27 mouse cellular contexts compared by ENCODE assay signal in genomic region chr7:121280597-121280996, GRCm38 (mm10).
DNase-seq lines count a peak whose midpoint lies in the region; ATAC-seq and TF ChIP-seq lines count a peak whose summit lies in the region.
"Had no signal": no experiment of that assay in that cellular context is flagged by ENCODE, and none has a peak within 500 bp of the region (broad histone marks: within the 10 kb centered on the region; RNA-seq: fewer than 3 reads in every experiment).

No protein-coding gene starts in this region.

- no peaks in the 10 kb centered on the region for H3K4me1 ChIP-seq in ES-Bruce4 (ENCODE audit: control insufficient read depth, insufficient read depth, low read length)
- peaks cover 28% of the 10 kb centered on the region for H3K4me1 ChIP-seq in bone marrow macrophage, adult 2 months (ENCODE audit: control insufficient read depth, insufficient read depth, low read length)
- no peaks in the 10 kb centered on the region for H3K4me1 ChIP-seq in stomach, postnatal 0 days (replicated peaks; ENCODE audit: control insufficient read depth, insufficient read depth)
- H3K4me1 ChIP-seq: embryonic facial prominence, embryonic 13.5 days; embryonic facial prominence, embryonic 15.5 days; forebrain, embryonic 10.5 days; forebrain, embryonic 12.5 days had no signal

- no peak overlapping the region for H3K9ac ChIP-seq in ES-Bruce4 (ENCODE audit: low read depth, poor library complexity, severe bottlenecking)
- no peak overlapping the region for H3K9ac ChIP-seq in stomach, postnatal 0 days (ENCODE audit: low read length)
- H3K9ac ChIP-seq: embryonic facial prominence, embryonic 13.5 days; embryonic facial prominence, embryonic 15.5 days; forebrain, embryonic 12.5 days had no signal

- ATAC-seq in stomach, postnatal 0 days (ENCODE audit: low FRiP score, low TSS enrichment) = no peak
- ATAC-seq: activated CD4-positive, CD25-positive, alpha-beta regulatory T cell, adult 4 months; CD4-positive, CD25-positive, alpha-beta regulatory T cell, adult 4 months; forebrain, embryonic 14.5 days; forebrain, embryonic 16.5 days; Patski had no signal

- H3K4me3 ChIP-seq in ES-Bruce4 (ENCODE audit: low read depth, low read length) = no peak overlapping the region
- no peak overlapping the region for H3K4me3 ChIP-seq in bone marrow macrophage, adult 2 months (ENCODE audit: insufficient read depth, low read length)
- no peak overlapping the region for H3K4me3 ChIP-seq in stomach, postnatal 0 days (ENCODE audit: low read depth, low read length)
- H3K4me3 ChIP-seq: embryonic facial prominence, embryonic 13.5 days; embryonic facial prominence, embryonic 15.5 days; erythroblast, embryonic 14.5 days; forebrain, embryonic 10.5 days; forebrain, embryonic 12.5 days had no signal

- peak; percentile 66; the same call in 1 of the 2 replicates for TF ChIP-seq EP300 in ES-Bruce4 (IDR thresholded peaks at IDR 0.05; ENCODE audit: insufficient read depth, low read depth, low read length)
- no peak for TF ChIP-seq EP300 in stomach, postnatal 0 days (optimal IDR thresholded peaks at IDR 0.05)

- no peak for TF ChIP-seq POLR2A in ES-Bruce4 (IDR thresholded peaks at IDR 0.05; ENCODE audit: insufficient read depth, low read length)
- no peak for TF ChIP-seq POLR2A in bone marrow macrophage, adult 2 months (IDR thresholded peaks at IDR 0.05; ENCODE audit: borderline replicate concordance, low read depth, low read length)

- peak; percentile 32 for DNase-seq in R1 (ENCODE audit: low read depth, low spot score)
- no peak for DNase-seq in stomach, postnatal 0 days (ENCODE audit: low spot score)
- DNase-seq in layer of hippocampus, adult 18-20 months (ENCODE audit: low spot score in 2 of 2) = no peak
- DNase-seq: adrenal gland, adult 8-10 months; adrenal gland, postnatal 14 days; adrenal gland, postnatal 36 days; B cell, adult 2 months; cerebellum, adult 11 months; cerebellum, adult 18-20 months; cerebellum, adult 8-10 months; cerebellum, adult 9-11 months; cerebellum, postnatal 14 days; cerebellum, postnatal 36 days; embryo, embryonic 11 days had no signal

- no peak overlapping the region for H3K27ac ChIP-seq in ES-Bruce4 (ENCODE audit: insufficient read depth, low read length)
- peak overlapping the region; percentile 82 for H3K27ac ChIP-seq in bone marrow macrophage, adult 2 months (ENCODE audit: insufficient read depth, low read depth, low read length)
- H3K27ac ChIP-seq in stomach, postnatal 0 days (replicated peaks) = no peak overlapping the region
- H3K27ac ChIP-seq: embryonic facial prominence, embryonic 13.5 days; embryonic facial prominence, embryonic 15.5 days; forebrain, embryonic 10.5 days; forebrain, embryonic 12.5 days had no signal

- no peaks in the 10 kb centered on the region for H3K9me3 ChIP-seq in ES-Bruce4 (replicated peaks; ENCODE audit: control insufficient read depth, insufficient read depth, low read length, poor library complexity, severe bottlenecking)
- H3K9me3 ChIP-seq in stomach, postnatal 0 days (ENCODE audit: control insufficient read depth, low read length) = no peaks in the 10 kb centered on the region
- H3K9me3 ChIP-seq: embryonic facial prominence, embryonic 13.5 days; embryonic facial prominence, embryonic 15.5 days; forebrain, embryonic 10.5 days; forebrain, embryonic 12.5 days; G1E had no signal

- WGBS in stomach, postnatal 0 days = 33% methylated on average over 1 of the region's 1 CpGs

- no peak for TF ChIP-seq CTCF in ES-Bruce4 (IDR thresholded peaks at IDR 0.05; ENCODE audit: low read depth, low read length)
- no peak for TF ChIP-seq CTCF in bone marrow macrophage, adult 2 months (IDR thresholded peaks at IDR 0.05; ENCODE audit: low read depth, low read length)
- TF ChIP-seq CTCF in stomach, postnatal 0 days (IDR thresholded peaks at IDR 0.05; ENCODE audit: low read depth) = no peak

- no peak overlapping the region for H3K4me2 ChIP-seq in stomach, postnatal 0 days (replicated peaks; ENCODE audit: low read depth)
- H3K4me2 ChIP-seq: embryonic facial prominence, embryonic 13.5 days; embryonic facial prominence, embryonic 15.5 days; forebrain, embryonic 12.5 days had no signal

- no peaks in the 10 kb centered on the region for H3K36me3 ChIP-seq in ES-Bruce4 (ENCODE audit: control insufficient read depth, insufficient read depth, low read length, poor library complexity, severe bottlenecking)
- H3K36me3 ChIP-seq in stomach, postnatal 0 days (ENCODE audit: control insufficient read depth, insufficient read depth, low read length) = no peaks in the 10 kb centered on the region
- H3K36me3 ChIP-seq: embryonic facial prominence, embryonic 13.5 days; embryonic facial prominence, embryonic 15.5 days; forebrain, embryonic 10.5 days; forebrain, embryonic 12.5 days; G1E had no signal

- H3K27me3 ChIP-seq in ES-Bruce4 (ENCODE audit: control insufficient read depth, insufficient read depth, low read length, poor library complexity, severe bottlenecking) = no peaks in the 10 kb centered on the region
- no peaks in the 10 kb centered on the region for H3K27me3 ChIP-seq in stomach, postnatal 0 days (ENCODE audit: control insufficient read depth, insufficient read depth, low read length)
- H3K27me3 ChIP-seq: embryonic facial prominence, embryonic 13.5 days; embryonic facial prominence, embryonic 15.5 days; forebrain, embryonic 12.5 days; Patski had no signal
